Mouse (Mus musculus) lung, postnatal 36 days (tissue): ENCODE measurements around the gene Anapc11.
A peak's percentile ranks its signal among the peaks of the same experiment; 100 is the strongest.
"Not testable (repeated sequence)": the region's sequence is repeated elsewhere in the genome, so short reads cannot be mapped to it uniquely, and the experiment has no call there.

Source experiments
- DNase-seq: peaks from one replicate; pipeline ENCODE4 v3.0.0; 2022; ENCODE audit warnings: mixed read lengths

The Anapc11 gene

GRCm38 (mm10) chr11:120598283-120598989 lies at the start of gene Anapc11, which contains the start of gene Alyref:
Gene Anapc11 (plus strand): TSS chr11:120598421.
Gene Alyref (minus strand): TSS chr11:120598365.
- DNase-seq, result peak; percentile 95

- DNase-seq, result no peak
Observed at GRCm38 (mm10) chr11:120548786-120549167, 49.4 kb upstream of the Anapc11 start.

GRCm38 (mm10) chr11:120549168-120549945 lies 48.9 kb upstream of the Anapc11 start, which contains the start of gene Mcrip1:
Gene Mcrip1 (minus strand): TSS chr11:120549727.
- peak; percentile 95 for DNase-seq

GRCm38 (mm10) chr11:120549986-120550809 lies 48.0 kb upstream of the Anapc11 start:
- no peak for DNase-seq

- no peak for DNase-seq
Observed at GRCm38 (mm10) chr11:120550810-120551440, 47.3 kb upstream of the Anapc11 start, which contains the start of gene Ppp1r27. Gene Ppp1r27 (minus strand): TSS chr11:120551132.

- no peak for DNase-seq
Observed at GRCm38 (mm10) chr11:120552736-120553135, 45.5 kb upstream of the Anapc11 start.

GRCm38 (mm10) chr11:120554834-120555233 lies 43.4 kb upstream of the Anapc11 start:
- DNase-seq, result no peak

GRCm38 (mm10) chr11:120555260-120555659 lies 43.0 kb upstream of the Anapc11 start:
- no peak for DNase-seq

GRCm38 (mm10) chr11:120558843-120559242 lies 39.4 kb upstream of the Anapc11 start:
- not testable (repeated sequence) for DNase-seq

GRCm38 (mm10) chr11:120560952-120561728 lies 37.1 kb upstream of the Anapc11 start:
- DNase-seq, result no peak

- no peak for DNase-seq
Observed at GRCm38 (mm10) chr11:120562949-120563348, 35.3 kb upstream of the Anapc11 start.

- DNase-seq, result no peak
Observed at GRCm38 (mm10) chr11:120565114-120565513, 33.1 kb upstream of the Anapc11 start.

GRCm38 (mm10) chr11:120568324-120568723 lies 29.9 kb upstream of the Anapc11 start:
- DNase-seq, result no peak

GRCm38 (mm10) chr11:120571122-120571521 lies 27.1 kb upstream of the Anapc11 start:
- DNase-seq, result no peak

GRCm38 (mm10) chr11:120571754-120572416 lies 26.3 kb upstream of the Anapc11 start:
- no peak for DNase-seq

GRCm38 (mm10) chr11:120572417-120572751 lies 25.8 kb upstream of the Anapc11 start:
- no peak for DNase-seq

GRCm38 (mm10) chr11:120572752-120573584 lies 25.3 kb upstream of the Anapc11 start, which contains the start of gene P4hb:
Gene P4hb (minus strand): TSS chr11:120573253.
- DNase-seq, result peak; percentile 99

GRCm38 (mm10) chr11:120573585-120574277 lies 24.5 kb upstream of the Anapc11 start:
- DNase-seq, result peak; percentile 18

GRCm38 (mm10) chr11:120574278-120574600 lies 24.0 kb upstream of the Anapc11 start:
- DNase-seq, result no peak

GRCm38 (mm10) chr11:120575046-120575445 lies 23.2 kb upstream of the Anapc11 start:
- DNase-seq, result no peak
